In the genomic region with DNA sequence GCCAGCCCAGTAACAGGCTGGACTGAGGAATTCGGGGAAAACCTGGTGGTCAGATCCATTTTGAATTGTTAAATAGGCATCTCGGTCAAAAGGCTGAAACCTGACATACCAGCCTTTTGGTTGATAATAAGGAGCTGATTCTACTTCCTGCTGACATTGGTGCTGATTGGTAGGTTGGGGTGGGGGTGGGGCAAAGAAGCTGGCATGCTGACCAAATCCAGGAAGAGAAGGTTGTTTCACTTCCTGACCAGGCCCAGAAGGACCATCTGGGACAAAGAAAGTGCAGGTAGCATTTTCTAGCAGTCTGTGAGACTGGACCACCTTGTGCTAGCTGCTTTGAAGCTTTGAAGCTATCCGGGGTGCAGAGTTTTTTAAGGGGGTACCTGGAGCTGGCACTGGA, we compare ENCODE assay signal across 19 mouse cellular contexts. TPM values are rescaled to one million over a fixed set of nuclear protein-coding genes. Genes with fewer than 3 reads are reported as not detected.
DNase-seq lines count a peak whose midpoint lies in the region; ATAC-seq lines count a peak whose summit lies in the region.
"Had no signal": no experiment of that assay in that cellular context is flagged by ENCODE, and none has a peak within 500 bp of the region (broad histone marks: within the 10 kb centered on the region; RNA-seq: fewer than 3 reads in every experiment).

No protein-coding gene starts in this region.

- ATAC-seq in CD4-positive, CD25-positive, alpha-beta regulatory T cell, adult 4 months, result peak; percentile 73
- peak; percentile 80 for ATAC-seq in erythroblast, adult 5-6 weeks (replicated peaks; ENCODE audit: low FRiP score, poor library complexity, severe bottlenecking)
- peak; percentile 58 for ATAC-seq in megakaryocyte-erythroid progenitor cell, adult 5-6 weeks (replicated peaks; ENCODE audit: low FRiP score, low TSS enrichment, poor library complexity, severe bottlenecking)
- ATAC-seq in frontal cortex, adult (ENCODE audit: low TSS enrichment), result no peak
- ATAC-seq: hindbrain, postnatal 0 days had no signal

- peak; percentile 86 for DNase-seq in 416B (ENCODE audit: low read depth)
- no peak for DNase-seq in ovary, postnatal 10 days (ENCODE audit: low spot score)
- DNase-seq in kidney, postnatal 25 days, result no peak
- DNase-seq: adrenal gland, adult 8-10 months; midbrain, embryonic 14.5 days; right cerebral cortex, postnatal 14 days had no signal

RNA-seq across cellular contexts. Expression of a gene that starts 14.3 kb away (rescaled TPM):
- under 1 TPM; 0.35 to 0.47 TPM for polyA plus RNA-seq in CD4-positive, CD25-positive, alpha-beta regulatory T cell, adult 4 months (2017; shearing (Covaris generic))
- not detected in 2 replicates for total RNA-seq in erythroblast, adult 5-6 weeks (2015; ENCODE audit: low replicate concordance)
- not detected in 2 replicates for total RNA-seq in erythroblast, adult 5-6 weeks (2017; ENCODE audit: low replicate concordance)
- not detected in 2 replicates for total RNA-seq in megakaryocyte-erythroid progenitor cell, adult 5-6 weeks (2014; fragmentation: Nextera tagmentation)
- total RNA-seq in megakaryocyte-erythroid progenitor cell, adult 5-6 weeks (2017), result not detected in 2 replicates
- total RNA-seq: hindbrain, postnatal 0 days; left cerebral cortex, postnatal 36 days had no signal
- polyA plus RNA-seq: cortical plate, adult 2 months; hindbrain, postnatal 0 days; kidney, embryonic 14.5 days; lung, embryonic 15.5 days; midbrain, embryonic 14.5 days; neural tube, embryonic 13.5 days; stomach, embryonic 14.5 days had no signal

RNA-seq across cellular contexts. Expression of a gene that starts 24.0 kb away (rescaled TPM):
- 100 to 1,000 TPM; 473 to 495 TPM for polyA plus RNA-seq in CD4-positive, CD25-positive, alpha-beta regulatory T cell, adult 4 months (2017; shearing (Covaris generic))
- 33.2 and 37.5 TPM in 2 replicates for total RNA-seq in erythroblast, adult 5-6 weeks (2015; ENCODE audit: low replicate concordance)
- 15.9 and 29.4 TPM in 2 replicates for total RNA-seq in erythroblast, adult 5-6 weeks (2017; ENCODE audit: low replicate concordance)
- 28.1 and 33.1 TPM in 2 replicates for total RNA-seq in megakaryocyte-erythroid progenitor cell, adult 5-6 weeks (2014; fragmentation: Nextera tagmentation)
- total RNA-seq in megakaryocyte-erythroid progenitor cell, adult 5-6 weeks (2017), result 31.3 and 32.6 TPM in 2 replicates

RNA-seq across cellular contexts. Expression of a gene that starts 36.4 kb away (rescaled TPM):
- 100 to 1,000 TPM; 424 to 495 TPM for polyA plus RNA-seq in CD4-positive, CD25-positive, alpha-beta regulatory T cell, adult 4 months (2017; shearing (Covaris generic))
- 18.2 and 28.2 TPM in 2 replicates for total RNA-seq in erythroblast, adult 5-6 weeks (2015; ENCODE audit: low replicate concordance)
- total RNA-seq in erythroblast, adult 5-6 weeks (2017; ENCODE audit: low replicate concordance), result 28.4 and 51.8 TPM in 2 replicates
- 29.8 and 46.3 TPM in 2 replicates for total RNA-seq in megakaryocyte-erythroid progenitor cell, adult 5-6 weeks (2014; fragmentation: Nextera tagmentation)
- 234 and 352 TPM in 2 replicates for total RNA-seq in megakaryocyte-erythroid progenitor cell, adult 5-6 weeks (2017)
- total RNA-seq: gastrocnemius, postnatal 4 days; hindbrain, postnatal 0 days had no signal
- polyA plus RNA-seq: kidney, embryonic 14.5 days had no signal

RNA-seq across cellular contexts. Expression of a gene that starts 41.7 kb away (rescaled TPM):
- polyA plus RNA-seq in CD4-positive, CD25-positive, alpha-beta regulatory T cell, adult 4 months (2017; shearing (Covaris generic)), result not detected
- total RNA-seq in erythroblast, adult 5-6 weeks (2015; ENCODE audit: low replicate concordance), result not detected in 2 replicates
- not detected in 2 replicates for total RNA-seq in erythroblast, adult 5-6 weeks (2017; ENCODE audit: low replicate concordance)
- total RNA-seq in megakaryocyte-erythroid progenitor cell, adult 5-6 weeks (2014; fragmentation: Nextera tagmentation), result not detected in 2 replicates
- total RNA-seq in megakaryocyte-erythroid progenitor cell, adult 5-6 weeks (2017), result not detected in 2 replicates
- total RNA-seq: adrenal gland, adult 8-10 months; gastrocnemius, postnatal 4 days; hindbrain, postnatal 0 days; left cerebral cortex, postnatal 36 days had no signal
- polyA plus RNA-seq: cortical plate, adult 2 months; heart, postnatal 0 days; hindbrain, postnatal 0 days; kidney, embryonic 14.5 days; lung, embryonic 15.5 days; midbrain, embryonic 14.5 days; neural tube, embryonic 13.5 days; stomach, embryonic 14.5 days had no signal

RNA-seq across cellular contexts. Expression of a gene that starts 49.4 kb away (rescaled TPM):
- 100 to 1,000 TPM; 148 to 213 TPM for polyA plus RNA-seq in CD4-positive, CD25-positive, alpha-beta regulatory T cell, adult 4 months (2017; shearing (Covaris generic))
- 21.1 and 35.5 TPM in 2 replicates for total RNA-seq in erythroblast, adult 5-6 weeks (2015; ENCODE audit: low replicate concordance)
- total RNA-seq in erythroblast, adult 5-6 weeks (2017; ENCODE audit: low replicate concordance), result 12.4 and 17.8 TPM in 2 replicates
- 1.5 and 3.2 TPM in 2 replicates for total RNA-seq in megakaryocyte-erythroid progenitor cell, adult 5-6 weeks (2014; fragmentation: Nextera tagmentation)
- total RNA-seq in megakaryocyte-erythroid progenitor cell, adult 5-6 weeks (2017), result 3.8 and 4.5 TPM in 2 replicates
